Mouse (Mus musculus) forebrain, embryonic 10.5 days (tissue): ENCODE results near the gene Hils1. TPM values are rescaled to one million over a fixed set of nuclear protein-coding genes. Genes with fewer than 3 reads are reported as not detected.
A peak's percentile ranks its signal among the peaks of the same experiment; 100 is the strongest.

Source experiments
- DNase-seq: peaks from one replicate; pipeline ENCODE4 v3.0.0-alpha.2; 2017; ENCODE audit warnings: low spot score; ENCODE audit errors: extremely low spot score
- H3K27ac ChIP-seq: fragments of 300-500 bp; sonication (generic); 2 replicates; pipeline ENCODE4 v1.5.1; 2016; ENCODE audit warnings: mild to moderate bottlenecking
- H3K27me3 ChIP-seq: fragments of 300-500 bp; sonication (generic); 2 replicates; pipeline ENCODE4 v1.6.1; 2016; ENCODE audit warnings: mild to moderate bottlenecking; ENCODE audit not compliant: poor library complexity, severe bottlenecking
- H3K36me3 ChIP-seq: fragments of 300-500 bp; sonication (generic); replicated peaks from 2 replicates; pipeline ENCODE4 v1.6.1; 2016; ENCODE audit warnings: mild to moderate bottlenecking, moderate library complexity
- H3K4me1 ChIP-seq: fragments of 300-500 bp; sonication (generic); 2 replicates; pipeline ENCODE4 v1.6.1; 2016
- H3K4me3 ChIP-seq: fragments of 300-500 bp; sonication (generic); 2 replicates; pipeline ENCODE4 v1.5.1; 2016; ENCODE audit warnings: mild to moderate bottlenecking, moderate library complexity
- H3K9me3 ChIP-seq: fragments of 300-500 bp; sonication (generic); 2 replicates; pipeline ENCODE4 v1.6.1; 2016; ENCODE audit warnings: mild to moderate bottlenecking, moderate library complexity
- WGBS: fragments of 180-500 bp; shearing (Covaris S2); methylation state at CpG from one replicate; pipeline ENCODE4 v1.1.7; 2016; 5-methylcytosine and 5-hydroxymethylcytosine counted together
- polyA plus RNA-seq: library from polyadenylated mRNA; unstranded; fragments of >200 nt; fragmentation: Nextera tagmentation; extraction: Ambion mirVana; gene quantifications from 2 replicates; pipeline ENCODE4 v1.2.1, GENCODE M21; 2016

Hils1 gene
- polyA plus RNA-seq, 1 experiment from 2014 or later = not detected

GRCm38 (mm10) chr11:95012487-95012886, 45.1 kb downstream of the Hils1 start:
- Histone ChIP-seq H3K4me1 (peaks cover 60% of the 10 kb centered on the region), H3K9me3 (no peaks in the 10 kb centered on the region), H3K27ac (peak overlapping the region; percentile 96), H3K36me3 (peaks cover 49% of the 10 kb centered on the region), H3K27me3 (no peaks in the 10 kb centered on the region), H3K4me3 (peak overlapping the region; percentile 91; the same call in 1 of the 2 replicates)
- 37% methylated on average over 3 of the region's 3 CpGs for WGBS
- DNase-seq = no peak

GRCm38 (mm10) chr11:95015484-95015883, 48.1 kb downstream of the Hils1 start:
- Histone ChIP-seq H3K4me1 (peaks cover 38% of the 10 kb centered on the region), H3K9me3 (no peaks in the 10 kb centered on the region), H3K36me3 (peaks cover 79% of the 10 kb centered on the region), H3K27ac (no peak overlapping the region), H3K4me3 (no peak overlapping the region), H3K27me3 (peaks cover 21% of the 10 kb centered on the region)
- WGBS = 79% methylated on average over 3 of the region's 3 CpGs
- no peak for DNase-seq

Other genes with a start within 250 kb of the Hils1 start
- gene Cdc34b, start 225.8 kb upstream of the Hils1 start, polyA plus RNA-seq = 0.20 and 0.26 TPM in 2 replicates
- gene Tmem92, start 184.9 kb upstream of the Hils1 start, polyA plus RNA-seq = not detected in 2 replicates
- gene Col1a1, start 31.4 kb upstream of the Hils1 start, polyA plus RNA-seq = 62.2 and 65.3 TPM in 2 replicates
- not detected in 2 replicates for gene Sgca, start 8.7 kb downstream of the Hils1 start, polyA plus RNA-seq
- 8.7 and 10.7 TPM in 2 replicates for gene Ppp1r9b, start 23.4 kb downstream of the Hils1 start, polyA plus RNA-seq
- gene Samd14, start 42.3 kb downstream of the Hils1 start, polyA plus RNA-seq = 35.8 and 36.7 TPM in 2 replicates
- 12.1 and 12.5 TPM in 2 replicates for gene Pdk2, start 73.8 kb downstream of the Hils1 start, polyA plus RNA-seq
- 5.5 and 6.5 TPM in 2 replicates for gene Itga3, start 109.2 kb downstream of the Hils1 start, polyA plus RNA-seq
- gene Dlx3, start 152.5 kb downstream of the Hils1 start, polyA plus RNA-seq = 3.5 and 3.6 TPM in 2 replicates
- 0.21 and 0.26 TPM in 2 replicates for gene Dlx4, start 178.7 kb downstream of the Hils1 start, polyA plus RNA-seq